Mouse (Mus musculus): ENCODE measurements around the gene Ly6g6d. TPM values are rescaled to one million over a fixed set of nuclear protein-coding genes. Genes with fewer than 3 reads are reported as not detected.

Ly6g6d gene
- polyA plus RNA-seq, 1 experiment from 2014 or later = 1.5 TPM

Other genes starting within 250 kb of the Ly6g6d start
- gene Stk19, start 241.1 kb downstream of the Ly6g6d start, polyA plus RNA-seq (2014; fragmentation: Nextera tagmentation; extraction: Ambion mirVana) = 20.2 and 21.5 TPM in 2 replicates
- gene Dxo, start 241.0 kb downstream of the Ly6g6d start, polyA plus RNA-seq (2014; fragmentation: Nextera tagmentation; extraction: Ambion mirVana) = 60.7 and 64.8 TPM in 2 replicates
- gene Skiv2l, start 227.9 kb downstream of the Ly6g6d start, polyA plus RNA-seq (2014; fragmentation: Nextera tagmentation; extraction: Ambion mirVana) = 30.7 and 36.2 TPM in 2 replicates
- 117 and 125 TPM in 2 replicates for gene Nelfe, start 227.7 kb downstream of the Ly6g6d start, polyA plus RNA-seq (2014; fragmentation: Nextera tagmentation; extraction: Ambion mirVana)
- 1.6 and 1.9 TPM in 2 replicates for gene Cfb, start 215.5 kb downstream of the Ly6g6d start, polyA plus RNA-seq (2014; fragmentation: Nextera tagmentation; extraction: Ambion mirVana)
- 2.5 and 2.9 TPM in 2 replicates for gene Zbtb12, start 198.6 kb downstream of the Ly6g6d start, polyA plus RNA-seq (2014; fragmentation: Nextera tagmentation; extraction: Ambion mirVana)
- 0.05 and 0.15 TPM in 2 replicates for gene Gm20547, start 196.0 kb downstream of the Ly6g6d start, polyA plus RNA-seq (2014; fragmentation: Nextera tagmentation; extraction: Ambion mirVana)
- 0.83 and 1.5 TPM in 2 replicates for gene C2, start 179.8 kb downstream of the Ly6g6d start, polyA plus RNA-seq (2014; fragmentation: Nextera tagmentation; extraction: Ambion mirVana)
- gene Ehmt2, start 179.6 kb downstream of the Ly6g6d start, polyA plus RNA-seq (2014; fragmentation: Nextera tagmentation; extraction: Ambion mirVana) = 56.9 and 60.5 TPM in 2 replicates
- not detected in 2 replicates for gene Slc44a4, start 163.6 kb downstream of the Ly6g6d start, polyA plus RNA-seq (2014; fragmentation: Nextera tagmentation; extraction: Ambion mirVana)
- gene Neu1, start 146.8 kb downstream of the Ly6g6d start, polyA plus RNA-seq (2014; fragmentation: Nextera tagmentation; extraction: Ambion mirVana) = 11.0 and 12.3 TPM in 2 replicates
- gene Hspa1b, start 118.8 kb downstream of the Ly6g6d start, polyA plus RNA-seq (2014; fragmentation: Nextera tagmentation; extraction: Ambion mirVana) = 0.08 and 0.26 TPM in 2 replicates
- not detected in 2 replicates for gene Gm20481, start 108.2 kb downstream of the Ly6g6d start, polyA plus RNA-seq (2014; fragmentation: Nextera tagmentation; extraction: Ambion mirVana)
- 0.59 and 1.2 TPM in 2 replicates for gene Hspa1a, start 105.9 kb downstream of the Ly6g6d start, polyA plus RNA-seq (2014; fragmentation: Nextera tagmentation; extraction: Ambion mirVana)
- 1.4 and 2.0 TPM in 2 replicates for gene Hspa1l, start 105.4 kb downstream of the Ly6g6d start, polyA plus RNA-seq (2014; fragmentation: Nextera tagmentation; extraction: Ambion mirVana)
- gene Lsm2, start 96.2 kb downstream of the Ly6g6d start, polyA plus RNA-seq (2014; fragmentation: Nextera tagmentation; extraction: Ambion mirVana) = 213 and 234 TPM in 2 replicates
- gene Vars, start 77.1 kb downstream of the Ly6g6d start, polyA plus RNA-seq (2014; fragmentation: Nextera tagmentation; extraction: Ambion mirVana) = 76.1 and 81.2 TPM in 2 replicates
- 0.07 TPM in 1 of 2 replicates, not detected in the other for gene Vwa7, start 61.5 kb downstream of the Ly6g6d start, polyA plus RNA-seq (2014; fragmentation: Nextera tagmentation; extraction: Ambion mirVana)
- gene Sapcd1, start 50.0 kb downstream of the Ly6g6d start, polyA plus RNA-seq (2014; fragmentation: Nextera tagmentation; extraction: Ambion mirVana) = 5.3 and 7.3 TPM in 2 replicates
- gene Msh5, start 31.3 kb downstream of the Ly6g6d start, polyA plus RNA-seq (2014; fragmentation: Nextera tagmentation; extraction: Ambion mirVana) = 5.0 and 5.2 TPM in 2 replicates
- gene Clic1, start 28.1 kb downstream of the Ly6g6d start, polyA plus RNA-seq (2014; fragmentation: Nextera tagmentation; extraction: Ambion mirVana) = 73.8 and 83.9 TPM in 2 replicates
- 614 and 653 TPM in 2 replicates for gene Ddah2, start 19.0 kb downstream of the Ly6g6d start, polyA plus RNA-seq (2014; fragmentation: Nextera tagmentation; extraction: Ambion mirVana)
- gene Ly6g6c, start 12.7 kb downstream of the Ly6g6d start, polyA plus RNA-seq (2014; fragmentation: Nextera tagmentation; extraction: Ambion mirVana) = not detected in 2 replicates
- gene Mpig6b, start 11.9 kb downstream of the Ly6g6d start, polyA plus RNA-seq (2014; fragmentation: Nextera tagmentation; extraction: Ambion mirVana) = 0.76 and 0.89 TPM in 2 replicates
- not detected in 2 replicates for gene Ly6g6e, start 1.2 kb downstream of the Ly6g6d start, polyA plus RNA-seq (2014; fragmentation: Nextera tagmentation; extraction: Ambion mirVana)
- gene Ly6g6f, start 7.5 kb upstream of the Ly6g6d start, polyA plus RNA-seq (2014; fragmentation: Nextera tagmentation; extraction: Ambion mirVana) = 0.28 and 0.74 TPM in 2 replicates
- 40.5 and 45.2 TPM in 2 replicates for gene Abhd16a, start 11.2 kb upstream of the Ly6g6d start, polyA plus RNA-seq (2014; fragmentation: Nextera tagmentation; extraction: Ambion mirVana)
- not detected in 2 replicates for gene Ly6g5c, start 30.2 kb upstream of the Ly6g6d start, polyA plus RNA-seq (2014; fragmentation: Nextera tagmentation; extraction: Ambion mirVana)
- 0.86 and 1.2 TPM in 2 replicates for gene Ly6g5b, start 37.4 kb upstream of the Ly6g6d start, polyA plus RNA-seq (2014; fragmentation: Nextera tagmentation; extraction: Ambion mirVana)
- 24.4 and 26.3 TPM in 2 replicates for gene Gpank1, start 43.4 kb upstream of the Ly6g6d start, polyA plus RNA-seq (2014; fragmentation: Nextera tagmentation; extraction: Ambion mirVana)
- gene Csnk2b, start 44.0 kb upstream of the Ly6g6d start, polyA plus RNA-seq (2014; fragmentation: Nextera tagmentation; extraction: Ambion mirVana) = 293 and 299 TPM in 2 replicates
- 7.1 and 8.1 TPM in 2 replicates for gene D17H6S53E, start 48.3 kb upstream of the Ly6g6d start, polyA plus RNA-seq (2014; fragmentation: Nextera tagmentation; extraction: Ambion mirVana)
- 0.37 and 0.45 TPM in 2 replicates for gene Apom, start 54.0 kb upstream of the Ly6g6d start, polyA plus RNA-seq (2014; fragmentation: Nextera tagmentation; extraction: Ambion mirVana)
- 96.0 and 104 TPM in 2 replicates for gene Bag6, start 57.1 kb upstream of the Ly6g6d start, polyA plus RNA-seq (2014; fragmentation: Nextera tagmentation; extraction: Ambion mirVana)
- 138 and 153 TPM in 2 replicates for gene Prrc2a, start 86.8 kb upstream of the Ly6g6d start, polyA plus RNA-seq (2014; fragmentation: Nextera tagmentation; extraction: Ambion mirVana)
- 7.8 and 8.4 TPM in 2 replicates for gene Aif1, start 98.0 kb upstream of the Ly6g6d start, polyA plus RNA-seq (2014; fragmentation: Nextera tagmentation; extraction: Ambion mirVana)
- gene Lst1, start 110.4 kb upstream of the Ly6g6d start, polyA plus RNA-seq (2014; fragmentation: Nextera tagmentation; extraction: Ambion mirVana) = 7.8 and 10.2 TPM in 2 replicates
- 0.41 TPM in 1 of 2 replicates, not detected in the other for gene Ltb, start 116.4 kb upstream of the Ly6g6d start, polyA plus RNA-seq (2014; fragmentation: Nextera tagmentation; extraction: Ambion mirVana)
- gene Tnf, start 123.9 kb upstream of the Ly6g6d start, polyA plus RNA-seq (2014; fragmentation: Nextera tagmentation; extraction: Ambion mirVana) = 0.26 TPM in 1 of 2 replicates, not detected in the other
- gene Lta, start 127.3 kb upstream of the Ly6g6d start, polyA plus RNA-seq (2014; fragmentation: Nextera tagmentation; extraction: Ambion mirVana) = not detected in 2 replicates
- not detected in 2 replicates for gene Gm16181, start 142.8 kb upstream of the Ly6g6d start, polyA plus RNA-seq (2014; fragmentation: Nextera tagmentation; extraction: Ambion mirVana)
- gene Atp6v1g2, start 155.6 kb upstream of the Ly6g6d start, polyA plus RNA-seq (2014; fragmentation: Nextera tagmentation; extraction: Ambion mirVana) = 17.0 and 17.8 TPM in 2 replicates
- 3.3 and 4.4 TPM in 2 replicates for gene Nfkbil1, start 157.7 kb upstream of the Ly6g6d start, polyA plus RNA-seq (2014; fragmentation: Nextera tagmentation; extraction: Ambion mirVana)
- gene Ddx39b, start 163.7 kb upstream of the Ly6g6d start, polyA plus RNA-seq (2014; fragmentation: Nextera tagmentation; extraction: Ambion mirVana) = 649 and 657 TPM in 2 replicates
- 42.2 and 45.9 TPM in 2 replicates for gene H2-D1, start 184.7 kb upstream of the Ly6g6d start, polyA plus RNA-seq (2014; fragmentation: Nextera tagmentation; extraction: Ambion mirVana)
- not detected in 2 replicates for gene H2-Q1, start 242.3 kb upstream of the Ly6g6d start, polyA plus RNA-seq (2014; fragmentation: Nextera tagmentation; extraction: Ambion mirVana)